Mouse (Mus musculus) lung, embryonic 14.5 days (tissue): ENCODE data around the gene Rps21. TPM values are rescaled to one million over a fixed set of nuclear protein-coding genes. Genes with fewer than 3 reads are reported as not detected.
A peak's percentile ranks its signal among the peaks of the same experiment; 100 is the strongest.

ENCODE experiments used
- ATAC-seq: fragments of 200-750 bp; cut with Nextera tagmentation; 2 replicates; pipeline ENCODE4 v1.8.0; 2017; ENCODE audit warnings: mild to moderate bottlenecking, moderate TSS enrichment, moderate library complexity; ENCODE audit not compliant: insufficient read depth
- DNase-seq: peaks from one replicate; pipeline ENCODE4 v3.0.0-alpha.2; 2015
- H3K27ac ChIP-seq: fragments of 300-500 bp; sonication (generic); 2 replicates; pipeline ENCODE4 v1.5.1; 2014; ENCODE audit warnings: low read depth, mild to moderate bottlenecking, moderate library complexity
- H3K27me3 ChIP-seq: fragments of 300-500 bp; sonication (generic); 2 replicates; pipeline ENCODE4 v1.6.1; 2014; ENCODE audit warnings: low read length, control low read depth; ENCODE audit not compliant: insufficient read depth
- H3K36me3 ChIP-seq: fragments of 300-500 bp; sonication (generic); 2 replicates; pipeline ENCODE4 v1.6.1; 2014; ENCODE audit warnings: control low read depth; ENCODE audit not compliant: insufficient read depth
- H3K4me1 ChIP-seq: fragments of 300-500 bp; sonication (generic); 2 replicates; pipeline ENCODE4 v1.6.1; 2014; ENCODE audit warnings: antibody characterized with exemption, control low read depth; ENCODE audit not compliant: insufficient read depth
- H3K4me2 ChIP-seq: fragments of 300-500 bp; sonication (generic); 2 replicates; pipeline ENCODE4 v1.6.1; 2014; ENCODE audit warnings: mild to moderate bottlenecking
- H3K4me3 ChIP-seq: fragments of 300-500 bp; sonication (generic); 2 replicates; pipeline ENCODE4 v1.5.1; 2014; ENCODE audit warnings: low read depth, low read length
- H3K9ac ChIP-seq: fragments of 300-500 bp; sonication (generic); 2 replicates; pipeline ENCODE4 v1.6.1; 2014
- H3K9me3 ChIP-seq: fragments of 300-500 bp; sonication (generic); 2 replicates; pipeline ENCODE4 v1.6.1; 2016; ENCODE audit warnings: low read depth, low read length, control low read depth
- CTCF ChIP-seq: IDR thresholded peaks from 2 replicates; pipeline ENCODE4 v1.5.1; 2016; ENCODE audit warnings: antibody characterized with exemption, low read depth
- WGBS: fragments of 180-500 bp; shearing (Covaris S2); extraction: QIAGEN DNeasy Blood & Tissue Kit; methylation state at CpG from one replicate; pipeline ENCODE4 v1.1.7; 2014; 5-methylcytosine and 5-hydroxymethylcytosine counted together
- polyA plus RNA-seq: library from polyadenylated mRNA; unstranded; fragments of >200 nt; fragmentation: Nextera tagmentation; extraction: Ambion mirVana; gene quantifications from 2 replicates; pipeline ENCODE4 v1.2.1, GENCODE M21; 2014

Rps21 gene
- polyA plus RNA-seq, 1 experiment from 2014 or later: 630 TPM

GRCm38 (mm10) chr2:180236500-180236899 lies 20.7 kb upstream of the Rps21 start:
- Histone ChIP-seq H3K9ac (no peak overlapping the region), H3K9me3 (no peaks in the 10 kb centered on the region), H3K4me2 (no peak overlapping the region), H3K27ac (peak overlapping the region; percentile 93), H3K4me1 (peaks cover 35% of the 10 kb centered on the region), H3K36me3 (no peaks in the 10 kb centered on the region), H3K4me3 (no peak overlapping the region), H3K27me3 (no peaks in the 10 kb centered on the region)
- no peak for TF ChIP-seq CTCF
- no peak for ATAC-seq
- WGBS: 42% methylated on average over 2 of the region's 3 CpGs
- DNase-seq: no peak

- no peak overlapping the region for H3K9ac ChIP-seq
- no peak for ATAC-seq
- no peak for DNase-seq
- H3K27ac ChIP-seq: no peak overlapping the region
- H3K4me1 ChIP-seq: peaks cover 35% of the 10 kb centered on the region
- no peaks in the 10 kb centered on the region for H3K27me3 ChIP-seq
- no peaks in the 10 kb centered on the region for H3K36me3 ChIP-seq
- no peak overlapping the region for H3K4me2 ChIP-seq
- WGBS: 61% methylated on average over 3 of the region's 3 CpGs
- no peak overlapping the region for H3K4me3 ChIP-seq
- TF ChIP-seq CTCF: no peak
- no peaks in the 10 kb centered on the region for H3K9me3 ChIP-seq
These were observed 20.2 kb upstream of the Rps21 start for GRCm38 (mm10) chr2:180236930-180237329.

GRCm38 (mm10) chr2:180237601-180238345 lies 19.4 kb upstream of the Rps21 start:
- DNase-seq: no peak
- Histone ChIP-seq H3K4me3 (no peak overlapping the region), H3K36me3 (no peaks in the 10 kb centered on the region), H3K9ac (no peak overlapping the region), H3K27me3 (no peaks in the 10 kb centered on the region), H3K4me2 (no peak overlapping the region), H3K4me1 (peaks cover 35% of the 10 kb centered on the region), H3K27ac (no peak overlapping the region), H3K9me3 (no peaks in the 10 kb centered on the region)
- no peak for TF ChIP-seq CTCF
- no peak for ATAC-seq
- 89% methylated on average over 7 of the region's 7 CpGs for WGBS

GRCm38 (mm10) chr2:180238591-180238990 lies 18.6 kb upstream of the Rps21 start:
- no peak for DNase-seq
- ATAC-seq: no peak
- H3K36me3 ChIP-seq: no peaks in the 10 kb centered on the region
- H3K4me3 ChIP-seq: no peak overlapping the region
- no peak overlapping the region for H3K9ac ChIP-seq
- no peaks in the 10 kb centered on the region for H3K27me3 ChIP-seq
- peaks cover 30% of the 10 kb centered on the region for H3K4me1 ChIP-seq
- no peak overlapping the region for H3K4me2 ChIP-seq
- H3K27ac ChIP-seq: no peak overlapping the region
- H3K9me3 ChIP-seq: no peaks in the 10 kb centered on the region
- TF ChIP-seq CTCF: no peak
- WGBS: 52% methylated on average over 5 of the region's 5 CpGs

DNA sequence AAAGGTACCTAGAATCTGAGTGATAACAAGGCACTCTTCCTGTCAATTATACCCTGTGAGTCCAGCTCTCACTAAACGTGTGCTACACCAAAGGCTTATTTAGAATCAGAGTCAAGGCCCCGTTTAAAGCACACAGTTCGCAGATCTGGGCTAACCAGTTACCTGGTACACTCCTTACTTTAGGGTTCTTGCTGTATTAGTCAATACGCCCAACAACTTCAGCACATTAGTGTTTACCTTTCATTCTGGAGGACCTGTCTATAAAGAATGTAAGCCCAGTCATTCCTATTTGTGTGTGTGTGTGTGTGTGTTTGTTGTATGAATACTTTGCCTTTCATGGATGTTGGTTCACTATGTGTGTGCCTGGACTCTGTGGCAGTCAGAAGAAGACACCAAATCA lies 14.1 kb upstream of the Rps21 start:
- DNase-seq (no peak), ATAC-seq (no peak)
- Histone ChIP-seq H3K4me1 (no peaks in the 10 kb centered on the region), H3K9ac (no peak overlapping the region), H3K4me2 (no peak overlapping the region), H3K27me3 (no peaks in the 10 kb centered on the region), H3K36me3 (no peaks in the 10 kb centered on the region), H3K9me3 (no peaks in the 10 kb centered on the region), H3K4me3 (no peak overlapping the region), H3K27ac (no peak overlapping the region)
- WGBS: 60% methylated on average over 4 of the region's 4 CpGs
- no peak for TF ChIP-seq CTCF

- Histone ChIP-seq H3K36me3 (no peaks in the 10 kb centered on the region), H3K27ac (no peak overlapping the region), H3K27me3 (no peaks in the 10 kb centered on the region), H3K4me1 (no peaks in the 10 kb centered on the region), H3K4me2 (no peak overlapping the region), H3K9ac (no peak overlapping the region), H3K4me3 (no peak overlapping the region), H3K9me3 (no peaks in the 10 kb centered on the region)
- DNase-seq (no peak), ATAC-seq (no peak)
- 80% methylated on average over 5 of the region's 5 CpGs for WGBS
- no peak for TF ChIP-seq CTCF
These were observed 9.3 kb upstream of the Rps21 start for GRCm38 (mm10) chr2:180247916-180248315.

GRCm38 (mm10) chr2:180248947-180249660 lies 8.1 kb upstream of the Rps21 start:
- DNase-seq: no peak
- no peak for TF ChIP-seq CTCF
- Histone ChIP-seq H3K9ac (no peak overlapping the region; the same call in 1 of the 2 replicates), H3K4me2 (no peak overlapping the region), H3K36me3 (no peaks in the 10 kb centered on the region), H3K4me1 (no peaks in the 10 kb centered on the region), H3K27me3 (no peaks in the 10 kb centered on the region), H3K9me3 (no peaks in the 10 kb centered on the region), H3K27ac (no peak overlapping the region), H3K4me3 (no peak overlapping the region)
- no peak for ATAC-seq
- WGBS: 54% methylated on average over 9 of the region's 9 CpGs
